Mouse (Mus musculus) stomach, postnatal 0 days (tissue): ENCODE data around the gene Crebrf. TPM values are rescaled to one million over a fixed set of nuclear protein-coding genes. Genes with fewer than 3 reads are reported as not detected.

Experiments
- ATAC-seq: fragments of 200-750 bp; cut with Nextera tagmentation; 2 replicates; pipeline ENCODE4 v1.8.0; 2017; ENCODE audit not compliant: low FRiP score, low TSS enrichment
- DNase-seq: peaks from one replicate; pipeline ENCODE4 v3.0.0-alpha.2; 2016; ENCODE audit warnings: low spot score
- H3K27ac ChIP-seq: fragments of 300-500 bp; sonication (generic); replicated peaks from 2 replicates; pipeline ENCODE4 v1.5.1; 2014; ENCODE audit warnings: mild to moderate bottlenecking, control low read depth
- H3K27me3 ChIP-seq: fragments of 300-500 bp; sonication (generic); 2 replicates; pipeline ENCODE4 v1.6.1; 2014; ENCODE audit warnings: low read length; ENCODE audit not compliant: control insufficient read depth, insufficient read depth
- H3K36me3 ChIP-seq: fragments of 300-500 bp; sonication (generic); 2 replicates; pipeline ENCODE4 v1.6.1; 2014; ENCODE audit warnings: low read length, mixed read lengths; ENCODE audit not compliant: control insufficient read depth, insufficient read depth
- H3K4me1 ChIP-seq: fragments of 300-500 bp; sonication (generic); replicated peaks from 2 replicates; pipeline ENCODE4 v1.6.1; 2014; ENCODE audit warnings: antibody characterized with exemption; ENCODE audit not compliant: control insufficient read depth, insufficient read depth
- H3K4me2 ChIP-seq: fragments of 300-500 bp; sonication (generic); replicated peaks from 2 replicates; pipeline ENCODE4 v1.6.1; 2014; ENCODE audit warnings: low read depth, mild to moderate bottlenecking, control low read depth, moderate library complexity
- H3K4me3 ChIP-seq: fragments of 300-500 bp; sonication (generic); 2 replicates; pipeline ENCODE4 v1.5.1; 2014; ENCODE audit warnings: low read depth, low read length, control low read depth
- H3K9ac ChIP-seq: fragments of 300-500 bp; sonication (generic); 2 replicates; pipeline ENCODE4 v1.6.1; 2014; ENCODE audit warnings: mild to moderate bottlenecking, low read length, control low read depth, mixed read lengths
- H3K9me3 ChIP-seq: fragments of 300-500 bp; sonication (generic); 2 replicates; pipeline ENCODE4 v1.6.1; 2016; ENCODE audit warnings: low read length; ENCODE audit not compliant: control insufficient read depth
- CTCF ChIP-seq: IDR thresholded peaks from 2 replicates; pipeline ENCODE4 v1.5.1; 2016; ENCODE audit warnings: antibody characterized with exemption, low read depth, mild to moderate bottlenecking, moderate library complexity
- EP300 ChIP-seq: optimal IDR thresholded peaks from 2 replicates; pipeline ENCODE3; 2016; ENCODE audit warnings: antibody characterized with exemption
- WGBS: fragments of 180-500 bp; shearing (Covaris S2); extraction: QIAGEN DNeasy Blood & Tissue Kit; methylation state at CpG from one replicate; pipeline ENCODE4 v1.1.7; 2014; 5-methylcytosine and 5-hydroxymethylcytosine counted together
- polyA plus RNA-seq: library from polyadenylated mRNA; unstranded; fragments of >200 nt; fragmentation: Nextera tagmentation; extraction: Ambion mirVana; gene quantifications from 2 replicates; pipeline ENCODE4 v1.2.1, GENCODE M21; 2015

Crebrf gene
- polyA plus RNA-seq, 1 experiment from 2014 or later, result 9.3 TPM

GRCm38 (mm10) chr17:26707066-26707465 lies 8.4 kb upstream of the Crebrf start:
- Histone ChIP-seq H3K27me3 (no peaks in the 10 kb centered on the region), H3K4me2 (no peak overlapping the region), H3K9me3 (no peaks in the 10 kb centered on the region), H3K36me3 (no peaks in the 10 kb centered on the region), H3K4me1 (no peaks in the 10 kb centered on the region), H3K9ac (no peak overlapping the region), H3K4me3 (no peak overlapping the region), H3K27ac (no peak overlapping the region)
- WGBS, result 49% methylated on average over 7 of the region's 7 CpGs
- ATAC-seq (no peak), DNase-seq (no peak)
- TF ChIP-seq EP300, result no peak
- no peak for TF ChIP-seq CTCF

GRCm38 (mm10) chr17:26708499-26708898 lies 7.0 kb upstream of the Crebrf start:
- Histone ChIP-seq H3K9me3 (no peaks in the 10 kb centered on the region), H3K27me3 (no peaks in the 10 kb centered on the region), H3K9ac (no peak overlapping the region), H3K4me2 (no peak overlapping the region), H3K36me3 (no peaks in the 10 kb centered on the region), H3K27ac (no peak overlapping the region), H3K4me1 (no peaks in the 10 kb centered on the region), H3K4me3 (no peak overlapping the region)
- no peak for DNase-seq
- ATAC-seq, result no peak
- TF ChIP-seq EP300 (no peak), CTCF (no peak)

- no peaks in the 10 kb centered on the region for H3K27me3 ChIP-seq
- no peaks in the 10 kb centered on the region for H3K9me3 ChIP-seq
- no peak overlapping the region for H3K4me2 ChIP-seq
- no peak for DNase-seq
- no peak overlapping the region for H3K27ac ChIP-seq
- TF ChIP-seq EP300 (no peak), CTCF (no peak)
- 41% methylated on average over 9 of the region's 9 CpGs for WGBS
- no peaks in the 10 kb centered on the region for H3K4me1 ChIP-seq
- H3K9ac ChIP-seq, result no peak overlapping the region
- H3K36me3 ChIP-seq, result no peaks in the 10 kb centered on the region
- no peak overlapping the region for H3K4me3 ChIP-seq
- ATAC-seq, result no peak
Observed at GRCm38 (mm10) chr17:26708993-26709590, 6.4 kb upstream of the Crebrf start.

GRCm38 (mm10) chr17:26710049-26710448 lies 5.4 kb upstream of the Crebrf start:
- Histone ChIP-seq H3K27me3 (no peaks in the 10 kb centered on the region), H3K4me3 (no peak overlapping the region), H3K36me3 (no peaks in the 10 kb centered on the region), H3K4me2 (no peak overlapping the region), H3K27ac (no peak overlapping the region), H3K4me1 (no peaks in the 10 kb centered on the region), H3K9me3 (no peaks in the 10 kb centered on the region), H3K9ac (no peak overlapping the region)
- ATAC-seq (no peak), DNase-seq (no peak)
- TF ChIP-seq CTCF (no peak), EP300 (no peak)
- 36% methylated on average over 6 of the region's 6 CpGs for WGBS

GRCm38 (mm10) chr17:26715916-26716717 lies 667 bp downstream of the Crebrf start:
- TF ChIP-seq CTCF (peak; percentile 7; the same call in 1 of the 2 replicates), EP300 (peak; percentile 75)
- no peaks in the 10 kb centered on the region for H3K27me3 ChIP-seq
- no peaks in the 10 kb centered on the region for H3K36me3 ChIP-seq
- H3K4me3 ChIP-seq, result peak overlapping the region; percentile 99
- H3K27ac ChIP-seq, result peak overlapping the region; percentile 97
- no peaks in the 10 kb centered on the region for H3K9me3 ChIP-seq
- no peaks in the 10 kb centered on the region for H3K4me1 ChIP-seq
- peak overlapping the region; percentile 92 for H3K9ac ChIP-seq
- DNase-seq (peak; percentile 99), ATAC-seq (peak; percentile 98)
- peak overlapping the region; percentile 70 for H3K4me2 ChIP-seq
- whole genome bisulfite sequencing, result under 1% methylated on average over 51 of the region's 75 CpGs

- no peaks in the 10 kb centered on the region for H3K36me3 ChIP-seq
- H3K27me3 ChIP-seq, result no peaks in the 10 kb centered on the region
- no peak overlapping the region for H3K4me3 ChIP-seq
- no peak overlapping the region for H3K4me2 ChIP-seq
- 83% methylated on average over 2 of the region's 2 CpGs for WGBS
- no peak for DNase-seq
- TF ChIP-seq EP300 (no peak), CTCF (peak; percentile 33)
- no peaks in the 10 kb centered on the region for H3K9me3 ChIP-seq
- no peak for ATAC-seq
- H3K27ac ChIP-seq, result no peak overlapping the region
- no peak overlapping the region for H3K9ac ChIP-seq
- no peaks in the 10 kb centered on the region for H3K4me1 ChIP-seq
Observed at GRCm38 (mm10) chr17:26717868-26718267, 2.4 kb downstream of the Crebrf start.
